Mouse (Mus musculus) liver, embryonic 14.5 days (tissue): ENCODE measurements around the gene Nfya. TPM values are rescaled to one million over a fixed set of nuclear protein-coding genes. Genes with fewer than 3 reads are reported as not detected.

ENCODE experiments used
- ATAC-seq: fragments of 200-750 bp; cut with Nextera tagmentation; 2 replicates; pipeline ENCODE4 v1.8.0; 2017; ENCODE audit warnings: moderate number of reproducible peaks, mild to moderate bottlenecking, moderate library complexity; ENCODE audit not compliant: insufficient read depth
- DNase-seq, 3 experiments: peaks; one replicate each; pipeline ENCODE4 v3.0.0-alpha.2; 2012 to 2013; ENCODE audit warnings: low read depth in 3 of 3, low spot score in 3 of 3
- H3K27ac ChIP-seq: fragments of 300-500 bp; sonication (generic); 2 replicates; pipeline ENCODE4 v1.5.1; 2014; ENCODE audit warnings: moderate library complexity, mild to moderate bottlenecking, control low read depth, inconsistent platforms
- H3K27me3 ChIP-seq: fragments of 300-500 bp; sonication (generic); 2 replicates; pipeline ENCODE4 v1.6.1; 2014; ENCODE audit warnings: mild to moderate bottlenecking, low read length, moderate library complexity; ENCODE audit not compliant: control insufficient read depth, insufficient read depth
- H3K36me3 ChIP-seq: fragments of 300-500 bp; sonication (generic); replicated peaks from 2 replicates; pipeline ENCODE4 v1.6.1; 2014; ENCODE audit warnings: low read depth; ENCODE audit not compliant: control insufficient read depth, insufficient read depth
- H3K4me1 ChIP-seq, 2 experiments: fragments of 200-500 bp in 1 of 2; fragments of 300-500 bp in 1 of 2; sonication (generic) in 1 of 2; replicated peaks; 2 replicates each; pipeline ENCODE4 v1.6.1; 2012 to 2014; ENCODE audit warnings: antibody characterized with exemption in 1 of 2, inconsistent platforms in 1 of 2, low read length in 1 of 2; ENCODE audit not compliant: control insufficient read depth in 2 of 2, insufficient read depth in 2 of 2
- H3K4me2 ChIP-seq: fragments of 300-500 bp; sonication (generic); 2 replicates; pipeline ENCODE4 v1.6.1; 2014; ENCODE audit warnings: low read depth, mild to moderate bottlenecking, control low read depth, moderate library complexity
- H3K4me3 ChIP-seq, 2 experiments: fragments of 200-500 bp in 1 of 2; fragments of 300-500 bp in 1 of 2; sonication (generic) in 1 of 2; 2 replicates each; pipeline ENCODE4 v1.5.1; 2012 to 2014; ENCODE audit warnings: low read depth in 2 of 2, low read length in 2 of 2, mild to moderate bottlenecking in 2 of 2, control low read depth in 1 of 2, inconsistent platforms in 1 of 2, moderate library complexity in 1 of 2; ENCODE audit not compliant: insufficient read depth in 1 of 2
- H3K9ac ChIP-seq: fragments of 300-500 bp; sonication (generic); replicated peaks from 2 replicates; pipeline ENCODE4 v1.6.1; 2014; ENCODE audit warnings: mild to moderate bottlenecking, control low read depth, moderate library complexity
- H3K9me3 ChIP-seq: fragments of 300-500 bp; sonication (generic); 2 replicates; pipeline ENCODE4 v1.6.1; 2016; ENCODE audit warnings: low read length, mixed read lengths; ENCODE audit not compliant: control insufficient read depth
- CTCF ChIP-seq: IDR thresholded peaks from 2 replicates; pipeline ENCODE4 v1.5.1; 2016; ENCODE audit warnings: antibody characterized with exemption, low read depth, control low read depth
- EP300 ChIP-seq: IDR thresholded peaks from 2 replicates; pipeline ENCODE4 v1.6.1; 2016; ENCODE audit warnings: antibody characterized with exemption, low read depth
- WGBS: fragments of 180-500 bp; shearing (Covaris S2); extraction: QIAGEN DNeasy Blood & Tissue Kit; methylation state at CpG from one replicate; pipeline ENCODE4 v1.1.7; 2014; ENCODE audit not compliant: insufficient replicate concordance; 5-methylcytosine and 5-hydroxymethylcytosine counted together
- polyA plus RNA-seq, 2 experiments: library from polyadenylated mRNA; depleted of rRNA in 1 of 2; stranded (reverse) in 1 of 2; unstranded in 1 of 2; fragments of >200 nt; fragmentation: Nextera tagmentation in 1 of 2; extraction: Ambion mirVana in 1 of 2; gene quantifications; 2 replicates each; pipeline versions ENCODE4 v1.2.1 to v1.2.3; 2012 to 2014

Nfya gene
- polyA plus RNA-seq, 2 experiments, result 6.9 to 32.7 TPM

GRCm38 (mm10) chr17:48392616-48393015 is 17.1 kb downstream of the Nfya start:
- H3K9ac ChIP-seq, result no peak overlapping the region
- no peak overlapping the region for H3K4me2 ChIP-seq
- H3K9me3 ChIP-seq, result no peaks in the 10 kb centered on the region
- H3K4me3 ChIP-seq, result no peak overlapping the region
- H3K27ac ChIP-seq, result no peak overlapping the region
- no peaks in the 10 kb centered on the region for H3K27me3 ChIP-seq
- ATAC-seq, result no peak
- TF ChIP-seq EP300 (no peak), CTCF (no peak)
- H3K4me1 ChIP-seq, result 0 out of 4 replicates have a peak, but pooled peaks cover 0 to 2% of the 10 kb centered on the region in 2 experiments
- WGBS, result 88% methylated on average over 3 of the region's 3 CpGs
- DNase-seq, result no peak
- H3K36me3 ChIP-seq, result peaks cover 93% of the 10 kb centered on the region

DNA sequence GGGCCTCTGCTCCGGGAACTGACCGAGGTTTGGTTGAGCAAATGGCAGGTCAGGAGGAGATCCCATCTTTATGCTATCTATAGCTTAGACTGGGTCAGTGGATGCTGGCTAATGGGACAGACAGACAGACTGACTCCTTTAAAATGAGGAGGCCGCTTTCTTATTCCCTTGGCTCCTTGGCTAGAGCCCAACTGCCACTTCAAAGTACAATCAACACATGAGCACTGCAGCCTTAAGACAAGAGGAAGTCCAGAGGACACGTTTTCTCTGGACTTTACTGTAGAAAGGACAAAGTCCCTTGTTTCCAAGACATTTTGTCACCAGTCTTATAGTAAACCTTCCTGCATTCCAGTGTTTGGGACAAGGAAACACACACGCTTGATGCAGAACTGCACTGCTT is 18.3 kb downstream of the Nfya start:
- Histone ChIP-seq H3K36me3 (peaks cover 97% of the 10 kb centered on the region), H3K4me1 (0 out of 4 replicates have a peak, but pooled peaks cover 0 to 2% of the 10 kb centered on the region in 2 experiments), H3K9ac (no peak overlapping the region), H3K27ac (no peak overlapping the region), H3K4me2 (no peak overlapping the region), H3K4me3 (no peak overlapping the region), H3K27me3 (no peaks in the 10 kb centered on the region), H3K9me3 (no peaks in the 10 kb centered on the region)
- 88% methylated on average over 5 of the region's 5 CpGs for WGBS
- no peak for TF ChIP-seq CTCF
- no peak for TF ChIP-seq EP300
- DNase-seq (no peak), ATAC-seq (no peak)

- Histone ChIP-seq H3K4me3 (no peak overlapping the region), H3K27me3 (no peaks in the 10 kb centered on the region), H3K9me3 (no peaks in the 10 kb centered on the region), H3K9ac (no peak overlapping the region), H3K27ac (no peak overlapping the region), H3K4me1 (peaks cover 0 to 4% of the 10 kb centered on the region in 2 experiments; a peak in 1 of 4 replicates), H3K4me2 (no peak overlapping the region), H3K36me3 (peaks cover 80% of the 10 kb centered on the region)
- DNase-seq (no peak), ATAC-seq (no peak)
- TF ChIP-seq CTCF, result no peak
- TF ChIP-seq EP300, result no peak
- 59% methylated on average over 5 of the region's 5 CpGs for WGBS
Observed at GRCm38 (mm10) chr17:48389442-48389841, 20.3 kb downstream of the Nfya start.

DNA sequence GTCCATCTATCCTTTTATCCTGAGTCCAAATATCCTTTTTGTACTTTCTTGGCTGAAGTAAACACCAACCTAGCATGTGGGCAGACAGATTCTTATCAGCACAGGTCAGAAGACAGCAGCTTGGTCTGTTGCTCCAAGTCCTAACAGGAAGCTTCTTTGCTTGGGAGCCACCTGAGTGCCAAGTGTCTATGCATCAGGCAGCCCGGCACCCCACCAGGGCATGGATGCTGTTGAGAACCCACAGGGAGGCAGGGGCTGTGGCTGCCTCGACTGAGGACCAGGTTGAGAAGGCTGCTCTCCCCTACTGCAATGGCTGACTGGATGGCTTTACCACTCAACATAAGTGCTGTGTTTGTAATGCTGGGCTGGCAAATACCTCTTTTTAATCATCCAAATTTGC is 21.0 kb downstream of the Nfya start:
- H3K36me3 ChIP-seq, result peaks cover 72% of the 10 kb centered on the region
- H3K27ac ChIP-seq, result no peak overlapping the region
- H3K27me3 ChIP-seq, result no peaks in the 10 kb centered on the region
- no peak for TF ChIP-seq EP300
- TF ChIP-seq CTCF, result no peak
- H3K9me3 ChIP-seq, result no peaks in the 10 kb centered on the region
- WGBS, result 77% methylated on average over 2 of the region's 2 CpGs
- ATAC-seq (no peak), DNase-seq (no peak)
- H3K4me3 ChIP-seq, result no peak overlapping the region
- H3K9ac ChIP-seq, result no peak overlapping the region
- H3K4me2 ChIP-seq, result no peak overlapping the region
- H3K4me1 ChIP-seq, result peaks cover 0 to 4% of the 10 kb centered on the region in 2 experiments; a peak in 1 of 4 replicates

DNA sequence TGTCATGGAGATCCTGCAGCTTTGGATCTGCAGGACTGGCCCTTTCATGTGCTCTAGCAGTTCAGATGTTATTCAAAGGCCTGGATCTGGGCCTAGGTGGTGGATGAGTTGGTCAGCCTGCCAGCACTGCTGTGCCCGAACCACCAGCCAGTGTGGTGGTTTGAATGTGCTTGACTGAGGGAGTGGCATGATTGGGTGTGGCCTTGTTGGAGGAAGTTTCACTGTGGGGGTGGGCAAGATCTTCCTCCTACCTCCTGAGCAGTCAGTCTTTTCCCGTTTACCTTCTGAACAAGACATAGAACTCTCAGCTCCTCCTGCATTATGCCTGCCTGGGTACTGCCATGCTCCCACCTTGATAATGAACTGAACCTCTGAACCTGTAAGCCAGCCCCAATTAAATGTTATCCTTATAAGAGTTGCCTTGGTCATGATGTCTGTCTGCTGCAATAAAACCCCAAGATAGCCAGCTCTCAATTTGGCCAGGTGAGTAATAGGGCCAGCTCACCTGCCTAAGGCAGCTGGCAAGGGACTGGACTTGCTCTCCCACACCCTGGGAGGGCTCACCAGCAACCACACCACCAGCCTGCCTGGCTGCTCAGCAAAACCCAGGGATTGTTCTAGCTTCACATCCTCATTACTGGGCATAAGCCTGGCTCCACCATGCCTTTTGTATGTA is 23.8 kb downstream of the Nfya start:
- Histone ChIP-seq H3K27me3 (no peaks in the 10 kb centered on the region), H3K4me2 (no peak overlapping the region), H3K9me3 (no peaks in the 10 kb centered on the region), H3K9ac (no peak overlapping the region), H3K4me1 (peaks cover 0 to 4% of the 10 kb centered on the region in 2 experiments; a peak in 1 of 4 replicates), H3K36me3 (peaks cover 45% of the 10 kb centered on the region), H3K4me3 (no peak overlapping the region), H3K27ac (no peak overlapping the region)
- DNase-seq (no peak), ATAC-seq (no peak)
- TF ChIP-seq CTCF, result no peak
- TF ChIP-seq EP300, result no peak
- WGBS, result 18% methylated on average over 2 of the region's 2 CpGs
